Mouse (Mus musculus) CH12.LX (cell line): ENCODE measurements around the gene Gss. TPM values are rescaled to one million over a fixed set of nuclear protein-coding genes. Genes with fewer than 3 reads are reported as not detected.

Source experiments
- DNase-seq: peaks from one replicate; pipeline ENCODE4 v3.0.0-alpha.2; 2013; ENCODE audit errors: extremely low read depth
- H3K27ac ChIP-seq: 2 replicates; pipeline ENCODE4 v1.5.1; 2012; ENCODE audit warnings: low read depth, mild to moderate bottlenecking, control low read depth, moderate library complexity; ENCODE audit not compliant: insufficient read depth
- H3K27me3 ChIP-seq: replicated peaks from 2 replicates; pipeline ENCODE3; 2012; ENCODE audit warnings: inconsistent platforms
- H3K36me3 ChIP-seq, 2 experiments: replicated peaks in 1 of 2; 2 replicates each; pipeline versions ENCODE3 to v1.6.1; 2012; ENCODE audit warnings: inconsistent platforms in 1 of 2, low read length in 1 of 2, mild to moderate bottlenecking in 1 of 2, mixed read lengths in 1 of 2, moderate library complexity in 1 of 2; ENCODE audit not compliant: control insufficient read depth in 1 of 2, insufficient read depth in 1 of 2
- H3K4me1 ChIP-seq, 2 experiments: 2 replicates each; pipeline ENCODE4 v1.6.1; 2012; ENCODE audit warnings: inconsistent platforms in 1 of 2, moderate library complexity in 1 of 2; ENCODE audit not compliant: insufficient read depth in 2 of 2, control insufficient read depth in 1 of 2
- H3K4me2 ChIP-seq: 2 replicates; pipeline ENCODE4 v1.6.1; 2012; ENCODE audit warnings: low read depth, mild to moderate bottlenecking, control low read depth; ENCODE audit not compliant: poor library complexity, insufficient read depth, severe bottlenecking
- H3K4me3 ChIP-seq, 3 experiments: fragments of 150-350 bp in 1 of 3; sonication (generic) in 1 of 3; replicated peaks in 1 of 3; 2 replicates each; pipeline versions ENCODE3 to v1.5.1; 2011 to 2012; ENCODE audit warnings: low read depth in 2 of 3, low read length in 2 of 3, mild to moderate bottlenecking in 2 of 3, moderate library complexity in 2 of 3, control low read depth in 1 of 3, improper control_type of control experiment in 1 of 3, inconsistent platforms in 1 of 3, mixed read lengths in 1 of 3; ENCODE audit not compliant: poor library complexity in 1 of 3
- H3K79me2 ChIP-seq: replicated peaks from 2 replicates; pipeline ENCODE4 v1.6.1; 2012; ENCODE audit warnings: mild to moderate bottlenecking, moderate library complexity; ENCODE audit not compliant: control insufficient read depth, poor library complexity, insufficient read depth, severe bottlenecking; ENCODE audit errors: extremely low read depth
- H3K9ac ChIP-seq: 2 replicates; pipeline ENCODE4 v1.6.1; 2012; ENCODE audit warnings: low read depth, mild to moderate bottlenecking, control low read depth, moderate library complexity; ENCODE audit not compliant: insufficient read depth
- H3K9me3 ChIP-seq: replicated peaks from 2 replicates; pipeline ENCODE3; 2012; ENCODE audit warnings: low read length, inconsistent platforms, mixed read lengths
- BHLHE40 ChIP-seq: IDR thresholded peaks from 2 replicates; pipeline ENCODE4 v1.6.1; 2011; ENCODE audit warnings: mild to moderate bottlenecking, low read depth, low read length, improper control_type of control experiment
- CHD2 ChIP-seq: IDR thresholded peaks from 2 replicates; pipeline ENCODE4 v1.6.1; 2011; ENCODE audit warnings: low read length, improper control_type of control experiment
- CTCF ChIP-seq, 2 experiments: IDR thresholded peaks in 1 of 2; conservative IDR thresholded peaks in 1 of 2; 2 replicates each; pipeline ENCODE4 v1.5.1; 2011 to 2012; ENCODE audit warnings: low read depth in 2 of 2, low read length in 2 of 2, improper control_type of control experiment in 1 of 2, inconsistent platforms in 1 of 2, mild to moderate bottlenecking in 1 of 2, moderate library complexity in 1 of 2
- E2F4 ChIP-seq: IDR thresholded peaks from 2 replicates; pipeline ENCODE4 v1.6.1; 2011; ENCODE audit warnings: low read depth, low read length, improper control_type of control experiment; ENCODE audit not compliant: insufficient replicate concordance
- ETS1 ChIP-seq: conservative IDR thresholded peaks from 2 replicates; pipeline ENCODE4 v1.6.1; 2012; ENCODE audit warnings: low read depth, mild to moderate bottlenecking, inconsistent platforms, low read length, improper control_type of control experiment, moderate library complexity
- GABPA ChIP-seq: IDR thresholded peaks from 2 replicates; pipeline ENCODE4 v1.6.1; 2012; ENCODE audit warnings: low read depth, low read length, improper control_type of control experiment, inconsistent platforms; ENCODE audit not compliant: insufficient replicate concordance
- HCFC1 ChIP-seq: IDR thresholded peaks from 2 replicates; pipeline ENCODE4 v1.6.1; 2012; ENCODE audit warnings: low read depth, mild to moderate bottlenecking, inconsistent platforms, low read length, improper control_type of control experiment
- IRF4 ChIP-seq: IDR thresholded peaks from 2 replicates; pipeline ENCODE4 v1.6.1; 2014; ENCODE audit warnings: low read depth, mild to moderate bottlenecking, inconsistent platforms, low read length, improper control_type of control experiment
- JUND ChIP-seq: conservative IDR thresholded peaks from 2 replicates; pipeline ENCODE4 v1.6.1; 2011; ENCODE audit warnings: low read depth, low read length, improper control_type of control experiment
- MAX ChIP-seq: IDR thresholded peaks from 2 replicates; pipeline ENCODE4 v1.6.1; 2011; ENCODE audit warnings: low read length, improper control_type of control experiment
- MXI1 ChIP-seq: IDR thresholded peaks from 2 replicates; pipeline ENCODE4 v1.6.1; 2011; ENCODE audit warnings: mild to moderate bottlenecking, low read depth, low read length, improper control_type of control experiment
- NELFE ChIP-seq: IDR thresholded peaks from 2 replicates; pipeline ENCODE4 v1.6.1; 2011; ENCODE audit warnings: low read depth, low read length, improper control_type of control experiment
- NRF1 ChIP-seq: IDR thresholded peaks from 2 replicates; pipeline ENCODE4 v1.6.1; 2014; ENCODE audit warnings: low read depth, mild to moderate bottlenecking, inconsistent platforms, low read length, improper control_type of control experiment, moderate library complexity
- POLR2AphosphoS2 ChIP-seq: IDR thresholded peaks from 2 replicates; pipeline ENCODE4 v1.6.1; 2011; ENCODE audit warnings: low read depth, low read length, improper control_type of control experiment
- RCOR1 ChIP-seq: conservative IDR thresholded peaks from 2 replicates; pipeline ENCODE4 v1.6.1; 2012; ENCODE audit warnings: low read depth, mild to moderate bottlenecking, inconsistent platforms, low read length, improper control_type of control experiment
- SIN3A ChIP-seq: IDR thresholded peaks from 2 replicates; pipeline ENCODE4 v1.6.1; 2012; ENCODE audit warnings: low read length, improper control_type of control experiment, inconsistent platforms
- SMC3 ChIP-seq: IDR thresholded peaks from 2 replicates; pipeline ENCODE4 v1.6.1; 2011; ENCODE audit warnings: low read depth, low read length, improper control_type of control experiment
- TBP ChIP-seq: conservative IDR thresholded peaks from 2 replicates; pipeline ENCODE4 v1.6.1; 2011; ENCODE audit warnings: low read depth, low read length, improper control_type of control experiment
- TCF12 ChIP-seq: IDR thresholded peaks from 2 replicates; pipeline ENCODE4 v1.6.1; 2014; ENCODE audit warnings: low read depth, mild to moderate bottlenecking, inconsistent platforms, low read length, improper control_type of control experiment
- UBTF ChIP-seq: IDR thresholded peaks from 2 replicates; pipeline ENCODE4 v1.6.1; 2012; ENCODE audit warnings: low read depth, mild to moderate bottlenecking, inconsistent platforms, low read length, improper control_type of control experiment, moderate library complexity
- USF1 ChIP-seq: IDR thresholded peaks from 2 replicates; pipeline ENCODE4 v1.6.1; 2014; ENCODE audit warnings: low read depth, mild to moderate bottlenecking, inconsistent platforms, low read length, improper control_type of control experiment
- ZC3H11A ChIP-seq: IDR thresholded peaks from 2 replicates; pipeline ENCODE4 v1.6.1; 2012; ENCODE audit warnings: low read depth, mild to moderate bottlenecking, inconsistent platforms, low read length, improper control_type of control experiment
- dilution Hi-C: fragments of 300-500 bp; cut with MboI; formaldehyde crosslinking; loops from 2 replicates; pipeline ENCODE4 v1.14.3; 2020; ENCODE audit warnings: low sequenced_read_pairs; ENCODE audit not compliant: extremely low pct_unique_long_range_greater_than_20kb, extremely low pct_ligation_motif_present
- in situ Hi-C: fragments of 300-500 bp; cut with MboI; formaldehyde crosslinking; loops from 3 replicates; pipeline ENCODE4 v1.14.3; 2019; ENCODE audit warnings: low sequenced_read_pairs, low pct_ligation_motif_present, low pct_unique_long_range_greater_than_20kb, mixed read lengths
- polyA plus RNA-seq: library from polyadenylated mRNA; unstranded; fragments of >175 nt; gene quantifications from 2 replicates; pipeline ENCODE4 v1.2.1, GENCODE M21; 2012; ENCODE audit warnings: low read depth; ENCODE audit not compliant: insufficient read length
- total RNA-seq, 2 experiments: library from RNA; depleted of rRNA; stranded (reverse); fragments of 300-350 nt in 1 of 2; fragments of >200 nt in 1 of 2; gene quantifications; 2 replicates each; pipeline ENCODE4 v1.2.3; 2012 to 2014

The Gss gene
- total and polyA plus RNA-seq, 3 experiments = 17.3 to 21.9 (median 18.0) TPM

DNA sequence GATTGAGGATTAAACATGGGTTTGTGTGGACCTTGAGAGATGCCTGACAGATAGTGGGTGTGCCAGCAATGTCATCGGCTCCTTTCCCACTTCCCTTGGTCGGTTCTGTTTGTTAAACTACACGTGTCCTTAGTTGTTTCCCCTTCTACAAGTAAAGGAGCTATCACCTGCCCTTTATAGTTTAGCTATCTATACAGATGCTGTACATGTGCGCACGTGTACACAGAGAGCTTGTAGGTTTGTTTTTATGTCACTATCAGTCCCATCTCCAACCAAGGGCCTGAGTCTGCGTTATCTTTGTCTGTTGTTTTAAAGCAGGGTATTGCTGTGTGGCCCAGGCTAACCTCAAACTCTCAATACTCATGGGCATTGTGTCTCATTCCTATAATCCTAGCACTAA is 31.4 kb upstream of the Gss start:
- in situ Hi-C loops = loop anchor here (5.0 kb wide), 1 partner anchor 37 kb away; no protein-coding TSS in a partner anchor
- TF ChIP-seq IRF4 (no peak), HCFC1 (no peak), MXI1 (no peak), SMC3 (no peak), JUND (no peak), RCOR1 (no peak), ETS1 (no peak), NELFE (no peak), TBP (no peak), GABPA (no peak), BHLHE40 (no peak), UBTF (no peak), NRF1 (no peak), MAX (no peak), SIN3A (no peak), TCF12 (no peak), CHD2 (no peak), POLR2AphosphoS2 (no peak)
- TF ChIP-seq, all 38 proteins: peak for 0
- Histone ChIP-seq H3K4me2 (no peak overlapping the region), H3K4me3 (no peak overlapping the region), H3K79me2 (no peaks in the 10 kb centered on the region), H3K27ac (no peak overlapping the region), H3K36me3 (peaks cover 0 to 6% of the 10 kb centered on the region in 2 experiments), H3K9me3 (no peaks in the 10 kb centered on the region), H3K4me1 (peaks cover 2 to 3% of the 10 kb centered on the region in 2 experiments; a peak in 2 of 4 replicates), H3K27me3 (peaks cover 25% of the 10 kb centered on the region), H3K9ac (no peak overlapping the region)
- DNase-seq = no peak
- dilution Hi-C loops = no loop called here

DNA sequence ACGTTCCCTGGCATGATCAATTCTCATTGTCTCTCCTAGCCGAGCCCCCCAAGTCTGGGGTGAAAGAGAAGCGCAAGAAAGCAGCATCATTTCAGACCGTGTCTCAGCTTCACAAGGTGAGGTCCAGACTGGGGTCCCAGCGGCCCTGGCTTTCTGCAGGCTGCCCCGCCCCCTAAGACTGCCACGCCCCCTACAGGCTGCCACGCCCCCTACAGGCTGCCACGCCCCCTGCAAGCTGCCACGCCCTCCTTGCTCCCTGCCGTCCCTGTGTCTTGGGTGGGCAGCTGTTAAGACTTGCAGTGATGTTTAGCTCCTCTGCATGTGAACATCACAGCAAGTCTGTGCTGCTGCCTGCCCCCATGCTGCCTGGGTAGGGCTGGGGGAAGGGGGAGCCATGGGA is 30.0 kb upstream of the Gss start:
- dilution Hi-C loops = no loop called here
- no peak for DNase-seq
- Histone ChIP-seq H3K27me3 (peaks cover 31% of the 10 kb centered on the region), H3K4me2 (no peak overlapping the region), H3K27ac (no peak overlapping the region), H3K36me3 (no peaks in the 10 kb centered on the region), H3K79me2 (no peaks in the 10 kb centered on the region), H3K9ac (no peak overlapping the region), H3K4me1 (peaks cover 2 to 5% of the 10 kb centered on the region in 2 experiments; a peak in 2 of 4 replicates), H3K4me3 (no peak overlapping the region), H3K9me3 (no peaks in the 10 kb centered on the region)
- in situ Hi-C loops = loop anchor here (5.0 kb wide), 1 partner anchor 35 kb away; no protein-coding TSS in a partner anchor
- TF ChIP-seq ZC3H11A (no peak), E2F4 (no peak), CTCF (conservative IDR thresholded peaks at IDR 0.05 in 1 of 2, IDR thresholded peaks at IDR 0.05 in 1 of 2; ENCODE audit: low read depth in 2 of 2, low read length in 2 of 2) (no peak), USF1 (no peak), IRF4 (no peak)
